Mouse (Mus musculus): Measurements from ENCODE around the gene Tollip.

The Tollip gene

GRCm38 (mm10) chr7:141918407-141918806 lies at the start of gene Tollip:
TSS of gene Tollip (minus strand) at chr7:141918507.
- no peak for DNase-seq (ENCODE audit: low read depth, low spot score)

GRCm38 (mm10) chr7:141966281-141966680 lies 48.0 kb upstream of the Tollip start:
- DNase-seq (ENCODE audit: low read depth, low spot score) = no peak

DNA sequence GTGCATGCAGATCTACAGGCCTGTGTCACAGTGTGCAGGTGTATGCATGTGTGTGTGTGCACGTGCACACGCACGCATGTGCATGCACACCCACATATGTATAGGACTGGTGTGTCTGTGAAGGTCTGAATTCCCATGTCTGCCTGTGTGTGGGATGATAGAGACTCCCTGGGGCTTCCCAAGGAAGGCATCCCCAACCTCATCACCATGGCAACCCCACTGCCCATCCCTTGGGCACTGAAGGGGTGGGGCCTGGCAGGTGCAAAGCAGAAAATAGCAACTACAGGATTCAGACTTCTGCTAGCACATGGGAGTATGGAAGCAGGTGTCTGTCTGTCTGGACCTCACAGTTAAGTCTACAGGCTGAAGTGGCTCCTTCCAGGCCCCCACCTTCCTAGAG lies 44.2 kb upstream of the Tollip start:
- no peak for DNase-seq (ENCODE audit: low read depth, low spot score)

DNA sequence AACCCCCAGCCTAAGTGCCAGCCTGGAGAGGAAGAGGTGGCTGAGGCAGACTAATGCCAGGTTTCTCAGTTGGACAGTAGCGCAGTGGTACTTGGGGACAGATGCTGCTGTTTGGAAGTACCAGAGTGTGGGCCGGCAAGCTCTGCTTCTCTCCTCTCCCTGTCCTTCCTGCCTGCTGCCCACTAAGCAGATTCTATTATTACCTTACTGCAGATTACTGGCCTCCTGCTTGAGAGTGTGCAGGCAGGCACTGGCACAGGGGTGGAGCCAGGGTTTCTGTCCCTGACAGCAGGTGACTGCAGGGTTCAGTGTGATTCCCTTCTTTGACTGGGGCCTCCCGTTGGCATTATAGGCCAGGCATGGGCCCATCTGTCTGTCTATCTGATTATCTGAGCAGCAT lies 43.2 kb upstream of the Tollip start:
- no peak for DNase-seq (ENCODE audit: low read depth, low spot score)

GRCm38 (mm10) chr7:141960926-141961325 lies 42.6 kb upstream of the Tollip start:
- DNase-seq (ENCODE audit: low read depth, low spot score) = no peak

GRCm38 (mm10) chr7:141959133-141959532 lies 40.8 kb upstream of the Tollip start:
- peak; percentile 37 for DNase-seq (ENCODE audit: low read depth, low spot score)

DNA sequence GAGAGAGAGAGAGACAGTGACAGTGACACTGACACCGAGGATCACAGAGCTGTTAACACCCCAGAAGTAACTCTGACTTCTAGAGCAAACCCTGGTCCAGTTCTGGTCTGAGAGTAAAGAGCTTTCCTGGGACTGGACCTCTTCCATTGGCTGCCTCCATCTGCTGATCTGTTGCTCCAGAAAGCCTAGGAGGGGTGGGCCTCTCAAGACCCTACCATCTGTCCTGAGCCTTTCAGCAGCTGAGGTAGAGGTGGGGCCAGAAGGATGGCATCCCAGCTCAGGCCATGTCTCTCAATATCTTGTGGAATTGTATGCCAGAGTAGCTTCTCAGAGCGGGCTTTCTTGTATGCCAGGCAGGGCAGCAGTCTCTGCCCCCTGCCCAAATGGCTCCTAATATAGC lies 39.9 kb upstream of the Tollip start:
- DNase-seq (ENCODE audit: low read depth, low spot score) = no peak

DNA sequence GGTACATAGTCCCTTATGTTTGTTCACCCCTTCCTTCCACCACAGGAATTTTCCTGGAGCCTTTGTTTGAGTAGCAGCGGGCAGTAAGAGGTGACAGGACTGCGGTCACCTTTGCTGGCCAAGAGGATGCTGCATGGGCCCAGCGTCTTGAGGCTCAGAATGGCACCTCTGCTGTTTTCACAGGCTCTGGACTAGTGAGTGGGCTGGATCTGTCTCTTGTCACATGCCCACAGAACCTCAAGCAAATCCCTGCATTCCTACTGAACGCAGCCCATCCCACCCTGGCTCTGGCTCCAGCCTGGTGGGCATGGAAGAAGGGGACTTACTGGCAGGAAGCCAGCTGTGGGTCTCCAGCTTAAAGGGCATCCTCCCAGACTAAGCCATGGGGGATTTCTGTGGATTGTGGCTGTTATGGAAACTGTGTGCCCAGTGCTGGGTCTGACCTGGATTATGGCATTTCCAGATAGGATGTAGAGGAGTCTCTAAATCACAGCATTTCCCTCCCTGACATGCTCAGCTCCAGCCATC lies 39.3 kb upstream of the Tollip start:
- no peak for DNase-seq (ENCODE audit: low read depth, low spot score)

GRCm38 (mm10) chr7:141956174-141956566 lies 37.9 kb upstream of the Tollip start:
- DNase-seq (ENCODE audit: low read depth, low spot score) = no peak

GRCm38 (mm10) chr7:141955565-141956173 lies 37.4 kb upstream of the Tollip start:
- DNase-seq (ENCODE audit: low read depth, low spot score) = no peak

- no peak for DNase-seq (ENCODE audit: low read depth, low spot score)
Measured at GRCm38 (mm10) chr7:141953616-141954015, 35.3 kb upstream of the Tollip start.

DNA sequence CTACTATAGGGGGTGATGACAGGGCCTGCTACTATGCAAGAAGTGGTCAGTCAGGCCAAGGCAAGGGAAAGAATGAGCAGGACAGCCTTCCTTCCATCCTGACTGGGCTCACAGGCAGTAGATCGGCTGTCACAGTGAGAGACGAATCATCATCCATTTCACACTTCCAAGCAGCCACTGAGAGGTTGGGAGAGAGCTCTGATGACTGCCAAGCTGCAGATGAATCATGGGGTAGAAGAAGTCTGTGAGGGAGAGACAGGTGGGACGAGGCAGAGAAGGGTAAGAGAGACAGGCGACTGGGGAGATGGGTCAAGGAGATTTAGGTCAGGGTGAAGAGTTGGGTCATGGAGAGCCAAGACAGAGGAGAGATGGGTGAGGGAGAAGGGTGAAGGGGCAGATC lies 34.6 kb upstream of the Tollip start:
- DNase-seq (ENCODE audit: low read depth, low spot score) = no peak

GRCm38 (mm10) chr7:141951821-141952220 lies 33.5 kb upstream of the Tollip start:
- no peak for DNase-seq (ENCODE audit: low read depth, low spot score)

DNA sequence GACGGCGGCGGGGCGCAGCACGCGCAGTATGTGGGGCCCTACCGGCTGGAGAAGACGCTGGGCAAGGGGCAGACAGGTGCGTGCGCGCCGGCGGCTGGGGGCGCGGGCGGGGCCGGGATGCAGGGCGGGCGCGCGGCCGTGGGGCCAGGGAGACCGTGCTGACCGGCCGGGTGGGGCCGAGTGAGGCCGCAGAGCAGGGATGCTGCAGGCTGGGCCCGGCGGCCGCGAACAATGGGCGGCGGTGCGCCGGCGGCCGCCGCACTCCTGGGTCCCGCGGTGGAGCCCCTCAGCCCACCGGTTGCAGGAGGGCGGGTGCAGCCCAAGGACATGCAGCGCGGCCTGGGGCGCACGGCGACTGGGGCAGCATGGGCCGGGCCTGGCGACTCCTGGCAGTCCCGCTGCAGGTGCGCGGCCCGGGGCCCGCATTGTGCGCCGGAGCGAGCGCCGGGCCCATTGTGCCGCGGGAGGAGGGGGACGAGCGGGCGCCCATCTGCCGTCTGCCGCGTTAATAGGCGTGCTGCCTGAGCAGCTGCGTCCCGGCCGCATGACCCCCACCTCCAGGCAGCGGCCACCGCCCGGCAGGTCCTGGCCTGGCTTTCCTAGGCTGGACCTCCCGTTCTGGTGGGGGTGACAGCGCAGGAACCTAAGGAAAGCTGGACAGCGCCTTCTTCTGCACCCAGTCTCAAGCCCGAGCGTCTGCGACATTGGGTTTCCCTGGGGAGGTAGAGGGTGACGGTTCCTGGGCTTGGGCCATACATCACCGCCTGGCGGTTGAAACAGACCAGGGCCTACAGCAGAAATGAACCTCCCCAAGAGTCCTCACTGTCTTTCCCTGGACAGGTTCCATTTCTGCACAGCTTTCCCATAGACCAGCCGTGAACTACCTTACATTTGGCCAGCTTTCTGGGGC lies 32.1 kb upstream of the Tollip start:
- peak; percentile 74 for DNase-seq (ENCODE audit: low read depth, low spot score)

GRCm38 (mm10) chr7:141949799-141950103 lies 31.4 kb upstream of the Tollip start:
- no peak for DNase-seq (ENCODE audit: low read depth, low spot score)

DNA sequence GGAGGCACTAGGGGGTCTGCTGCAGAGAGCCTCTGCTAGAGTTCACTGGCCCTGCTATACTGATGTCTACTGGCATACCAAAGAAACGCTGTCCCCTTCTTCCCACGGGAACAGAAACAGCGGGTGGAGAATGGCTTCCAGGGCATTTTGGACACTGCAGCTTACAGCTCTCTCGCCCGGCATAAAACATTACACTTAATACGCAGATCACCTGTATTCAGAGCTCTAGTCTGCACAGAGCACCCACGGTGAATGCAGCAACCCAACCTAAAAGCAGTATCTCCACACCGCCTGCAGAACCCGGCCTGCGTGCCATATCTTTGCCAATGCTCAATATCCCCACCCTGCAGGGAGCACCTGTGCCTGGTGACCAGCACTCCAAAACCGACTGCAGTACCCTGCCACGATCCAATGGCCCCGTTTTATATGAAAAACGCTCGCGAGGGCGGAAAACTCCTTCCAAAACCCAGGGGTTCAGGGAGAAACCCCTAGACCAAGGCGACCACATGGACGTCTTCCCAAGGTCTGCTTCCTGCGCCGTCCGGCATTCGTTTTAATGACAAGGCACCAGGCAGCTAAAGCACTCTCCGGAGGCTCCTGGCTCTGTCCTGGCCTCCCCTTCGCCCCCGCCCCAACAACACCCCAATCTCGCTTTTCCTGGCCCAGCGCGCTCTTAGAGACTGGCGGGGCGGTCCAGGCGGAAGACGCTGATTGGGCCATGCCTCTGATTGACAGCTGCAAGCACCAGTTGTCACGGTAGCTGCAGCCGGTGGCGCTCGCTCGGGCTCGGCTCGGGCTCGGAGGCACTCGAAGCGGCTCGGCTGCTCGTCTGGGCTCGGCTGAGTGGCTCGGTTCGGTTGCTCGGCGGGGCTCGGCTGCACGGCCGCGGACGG lies 30.8 kb upstream of the Tollip start, which contains the start of gene Brsk2:
Gene Brsk2 (plus strand): TSS at position 846 of the 893 bp plus-strand sequence.
- DNase-seq (ENCODE audit: low read depth, low spot score) = peak; percentile 95

GRCm38 (mm10) chr7:141948045-141948444 lies 29.7 kb upstream of the Tollip start:
- DNase-seq (ENCODE audit: low read depth, low spot score) = no peak

- no peak for DNase-seq (ENCODE audit: low read depth, low spot score)
Measured at GRCm38 (mm10) chr7:141947512-141947911, 29.2 kb upstream of the Tollip start.

DNA sequence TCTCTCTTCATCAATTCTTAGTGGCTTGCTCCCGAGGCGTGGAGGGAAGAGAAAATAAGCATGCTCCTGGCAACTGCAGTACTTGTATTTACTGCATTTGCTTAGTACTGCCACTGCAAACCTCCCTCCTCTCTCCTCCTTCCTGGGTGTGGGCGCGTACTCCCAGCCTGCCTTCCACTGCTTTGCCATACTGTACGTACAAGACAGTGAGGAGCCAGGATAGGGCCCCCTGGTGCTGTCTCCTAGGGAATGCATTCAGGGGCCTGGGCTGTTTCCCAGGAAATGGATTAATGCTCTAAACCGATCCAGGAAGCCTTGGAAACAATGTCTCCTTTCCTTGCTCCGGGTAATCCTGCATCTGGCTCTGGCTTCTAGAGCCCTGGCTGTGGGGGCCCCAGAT lies 27.6 kb upstream of the Tollip start:
- DNase-seq (ENCODE audit: low read depth, low spot score) = peak; percentile 72

DNA sequence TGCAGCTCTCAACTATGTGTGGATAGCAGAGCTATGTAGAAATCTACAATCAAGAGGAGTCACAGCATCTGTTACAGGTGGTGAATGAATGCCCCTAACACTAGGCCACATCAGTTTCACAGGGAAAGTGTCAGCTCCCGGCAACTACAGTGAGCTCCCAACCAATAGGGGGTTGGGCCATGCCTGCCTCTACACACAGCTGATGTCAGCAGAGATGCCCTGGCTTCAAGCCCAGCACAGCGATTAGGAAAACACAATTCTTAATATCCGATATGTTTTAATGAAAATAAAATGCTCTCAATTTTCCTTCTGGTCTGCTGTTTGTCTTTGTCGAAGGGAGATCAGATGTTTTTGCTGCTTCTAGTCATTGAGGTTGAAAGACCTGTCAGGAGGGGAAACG lies 25.1 kb upstream of the Tollip start:
- DNase-seq (ENCODE audit: low read depth, low spot score) = no peak

GRCm38 (mm10) chr7:141934951-141935350 lies 16.6 kb upstream of the Tollip start:
- no peak for DNase-seq (ENCODE audit: low read depth, low spot score)

Data from ZHBTc4 (cell line).